Mouse (Mus musculus): ENCODE data around the gene Gm20422. TPM values are rescaled to one million over a fixed set of nuclear protein-coding genes. Genes with fewer than 3 reads are reported as not detected.

Gm20422 gene
- total RNA-seq (2014; fragmentation: Nextera tagmentation) (not detected in 2 replicates), total RNA-seq (2017) (4.1 TPM in 1 of 2 replicates, not detected in the other)

DNA sequence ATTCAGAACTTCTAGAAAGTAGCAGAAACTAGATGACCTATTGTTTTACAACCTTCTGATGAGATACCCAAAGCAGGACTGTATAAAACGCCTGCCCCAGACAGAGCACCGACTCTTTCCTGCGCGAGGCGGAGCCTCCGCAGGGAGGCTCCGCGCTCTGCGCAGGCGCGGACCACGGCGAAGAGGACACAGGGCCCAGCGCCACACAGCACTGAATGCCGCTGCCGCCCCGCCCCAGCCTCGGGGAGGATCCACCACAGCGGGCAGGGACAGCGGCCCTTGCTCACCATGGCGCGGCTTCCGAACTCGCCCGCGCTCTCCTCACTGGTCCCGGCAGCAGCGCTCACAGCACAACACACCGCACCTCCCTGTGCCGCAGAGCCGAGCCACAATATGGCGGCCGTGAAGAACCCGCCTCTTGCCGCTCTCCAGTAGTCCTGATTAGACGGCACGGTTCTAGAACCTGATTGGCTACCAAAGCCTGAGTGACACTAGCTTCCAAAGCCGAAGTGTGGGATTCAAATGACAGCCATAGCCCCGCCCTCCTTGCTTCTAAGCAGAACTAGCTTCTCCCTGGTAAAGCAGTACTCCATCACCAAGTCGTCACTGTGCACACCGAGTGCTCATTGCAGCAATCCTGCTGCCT, at the start of gene Gm20422:
TSS of gene Gm20422 (minus strand) at position 384 of the 646 bp plus-strand sequence.
- ATAC-seq (replicated peaks; ENCODE audit: poor library complexity, severe bottlenecking): peak; percentile 98

DNA sequence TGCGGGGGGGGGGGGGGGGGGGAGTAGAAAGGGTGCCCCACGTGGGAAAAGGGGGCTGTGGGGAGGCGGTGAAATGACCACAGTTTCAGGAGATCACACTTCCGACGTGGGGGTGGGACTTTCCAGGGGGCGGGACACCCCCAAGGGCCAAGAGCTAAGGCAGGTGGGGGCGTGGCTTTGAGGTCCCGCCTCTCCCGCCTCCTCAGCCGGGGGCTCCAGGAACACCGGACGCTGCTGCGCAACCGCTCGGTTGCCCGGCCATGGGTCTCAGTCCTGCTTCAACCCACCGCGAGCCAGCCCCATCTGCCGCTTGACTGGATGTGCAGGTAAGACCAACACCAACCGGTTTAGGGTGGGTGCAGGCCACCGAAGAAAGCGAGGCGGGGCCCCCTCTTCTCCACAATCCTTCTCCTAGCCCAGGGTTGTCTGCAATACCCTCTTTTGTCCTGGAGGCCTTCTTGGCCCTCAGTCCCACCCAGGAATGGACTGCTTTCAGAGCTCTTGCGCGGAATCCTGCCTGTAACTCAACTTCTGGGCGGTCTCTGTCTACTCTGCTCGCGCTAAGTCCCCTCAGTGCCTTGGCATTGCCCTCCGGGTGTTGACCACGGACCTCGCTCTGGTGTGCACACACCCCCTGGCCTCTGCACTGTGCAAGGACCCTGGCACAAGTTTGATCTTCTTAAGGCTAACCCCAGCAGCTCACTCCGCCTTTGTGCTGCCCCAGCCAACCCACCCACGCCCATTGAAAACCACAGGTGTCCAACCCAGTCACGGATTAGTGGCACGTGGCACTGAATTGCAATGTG, 47.9 kb upstream of the Gm20422 start, which contains the start of gene Lpar2:
TSS of gene Lpar2 (plus strand) at position 44 of the 806 bp plus-strand sequence.
- ATAC-seq (replicated peaks; ENCODE audit: poor library complexity, severe bottlenecking): peak; percentile 84

DNA sequence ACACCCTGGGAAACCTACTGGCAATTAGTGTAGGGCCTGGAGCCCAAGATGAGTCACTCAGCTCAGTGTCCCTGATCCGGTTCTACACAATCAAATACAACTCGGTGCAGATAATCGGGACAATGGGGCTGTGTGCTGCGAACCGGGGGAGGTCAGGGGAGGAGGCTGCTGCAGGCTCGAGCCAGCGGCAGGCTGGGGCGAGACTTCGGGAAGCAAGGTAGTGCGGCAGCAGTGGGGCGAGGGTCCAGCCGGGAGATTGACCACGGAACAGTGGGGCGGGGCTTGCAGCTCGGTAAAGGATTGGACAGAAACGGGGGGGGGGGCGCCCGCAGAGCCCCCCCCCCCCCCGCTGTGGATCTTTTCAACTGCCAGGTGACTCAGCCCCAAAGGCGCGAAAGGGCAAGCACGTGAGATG, 47.3 kb upstream of the Gm20422 start:
- peak; percentile 28 for ATAC-seq (replicated peaks; ENCODE audit: poor library complexity, severe bottlenecking)

DNA sequence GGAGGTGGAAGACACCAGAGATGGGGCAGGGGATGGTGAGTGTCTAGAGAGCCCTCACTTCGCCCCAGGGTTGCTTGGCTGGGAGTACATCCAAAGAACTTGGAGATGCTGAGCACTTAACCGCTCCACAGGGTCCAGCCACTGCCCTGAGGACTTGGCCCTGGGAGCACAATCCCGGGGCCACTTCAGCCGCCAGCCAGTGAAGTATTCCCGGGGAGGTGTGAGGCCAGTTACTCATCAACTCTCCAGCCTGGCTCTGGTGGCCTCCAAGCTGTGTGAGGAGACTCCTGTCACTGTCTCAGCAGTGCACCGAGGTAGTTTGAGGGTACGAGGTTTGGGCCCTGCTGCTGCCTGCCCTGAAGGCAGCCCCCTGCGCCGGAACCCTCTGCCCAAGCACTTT, 45.8 kb upstream of the Gm20422 start:
- ATAC-seq (replicated peaks; ENCODE audit: poor library complexity, severe bottlenecking): no peak

DNA sequence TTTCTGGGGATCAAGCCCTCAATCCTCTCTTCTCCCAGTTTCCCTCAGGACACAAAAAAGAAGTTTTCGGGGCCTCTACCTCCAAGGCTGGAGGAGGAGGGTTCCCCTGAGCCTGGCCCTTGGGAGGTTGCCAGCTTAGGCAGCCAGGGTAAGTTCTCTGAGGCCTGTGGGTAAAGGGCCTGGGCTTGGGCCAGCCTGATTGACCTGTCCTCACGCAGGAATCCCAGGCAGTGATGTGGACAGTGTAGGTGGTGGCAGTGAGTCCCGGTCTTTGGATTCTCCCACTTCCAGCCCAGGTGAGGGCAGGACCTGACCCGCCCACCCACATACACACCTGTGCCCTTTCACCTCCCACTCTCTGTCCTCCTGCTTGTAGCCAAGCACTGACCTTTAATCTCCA, 40.7 kb upstream of the Gm20422 start:
- ATAC-seq (replicated peaks; ENCODE audit: poor library complexity, severe bottlenecking): no peak

DNA sequence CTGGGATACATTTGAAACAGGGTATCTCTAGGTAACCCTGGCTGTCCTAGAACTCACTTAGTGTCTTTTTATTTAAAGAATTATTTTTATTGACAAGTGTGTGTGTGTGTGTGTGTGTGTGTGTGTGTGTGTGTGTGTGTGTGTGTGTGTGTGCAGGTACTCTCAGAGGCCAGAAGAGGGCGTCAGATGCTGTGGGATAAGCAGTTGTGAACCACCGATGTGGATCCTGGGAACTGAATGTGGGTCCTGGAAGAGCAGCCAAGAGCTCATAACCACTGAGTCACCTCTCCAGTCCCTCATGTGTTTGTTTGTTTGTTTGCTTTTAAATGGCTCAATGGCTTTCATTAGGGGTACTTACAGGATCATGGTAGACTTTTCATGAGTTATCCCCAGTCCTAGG, 40.2 kb upstream of the Gm20422 start:
- no peak for ATAC-seq (replicated peaks; ENCODE audit: poor library complexity, severe bottlenecking)

DNA sequence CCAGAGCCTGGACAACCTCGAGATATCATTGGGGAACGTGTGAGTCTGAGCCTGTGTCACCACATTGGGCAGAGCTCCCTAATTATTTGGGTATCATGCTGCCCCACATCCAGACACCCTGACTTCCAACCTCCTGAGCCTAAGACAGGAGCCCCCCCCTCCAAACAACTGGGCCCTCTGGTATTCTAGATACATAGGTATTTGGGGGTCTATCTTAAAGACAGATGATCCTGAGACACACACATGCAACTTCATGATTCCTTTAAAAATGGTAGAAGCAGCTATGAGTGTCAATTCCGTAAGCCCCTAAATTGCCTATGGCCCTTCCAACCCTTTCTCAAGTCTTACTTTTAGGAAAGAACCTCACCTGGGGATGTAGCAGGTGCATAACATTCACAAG, 35.1 kb upstream of the Gm20422 start:
- ATAC-seq (replicated peaks; ENCODE audit: poor library complexity, severe bottlenecking): no peak

DNA sequence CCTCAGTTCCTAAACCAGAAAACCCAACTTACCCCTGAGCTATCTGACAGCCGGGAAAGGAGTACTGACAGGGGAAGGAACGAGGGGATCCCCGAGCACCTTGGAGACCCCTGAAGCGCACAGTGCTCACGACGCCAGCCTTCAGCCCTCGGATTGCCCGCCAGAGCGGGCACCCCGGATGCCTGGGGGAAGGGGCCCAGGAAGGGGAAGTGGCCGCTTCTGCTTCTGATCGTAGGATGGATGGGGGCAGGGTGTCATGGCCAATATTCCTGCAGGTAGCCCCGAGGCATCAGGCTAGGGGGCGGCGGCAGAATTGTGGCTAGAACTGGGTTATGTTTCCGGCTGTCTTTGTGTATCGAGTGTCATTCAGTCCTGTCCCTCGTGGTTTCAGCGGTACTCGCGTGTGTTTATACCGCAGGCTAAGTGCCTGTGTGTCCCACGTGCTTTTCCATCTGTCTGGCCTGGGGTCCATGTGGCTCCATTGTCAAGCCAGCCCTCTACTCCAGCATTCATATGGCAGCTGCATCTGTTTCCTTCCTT, 34.2 kb upstream of the Gm20422 start:
- ATAC-seq (replicated peaks; ENCODE audit: poor library complexity, severe bottlenecking): peak; percentile 66

DNA sequence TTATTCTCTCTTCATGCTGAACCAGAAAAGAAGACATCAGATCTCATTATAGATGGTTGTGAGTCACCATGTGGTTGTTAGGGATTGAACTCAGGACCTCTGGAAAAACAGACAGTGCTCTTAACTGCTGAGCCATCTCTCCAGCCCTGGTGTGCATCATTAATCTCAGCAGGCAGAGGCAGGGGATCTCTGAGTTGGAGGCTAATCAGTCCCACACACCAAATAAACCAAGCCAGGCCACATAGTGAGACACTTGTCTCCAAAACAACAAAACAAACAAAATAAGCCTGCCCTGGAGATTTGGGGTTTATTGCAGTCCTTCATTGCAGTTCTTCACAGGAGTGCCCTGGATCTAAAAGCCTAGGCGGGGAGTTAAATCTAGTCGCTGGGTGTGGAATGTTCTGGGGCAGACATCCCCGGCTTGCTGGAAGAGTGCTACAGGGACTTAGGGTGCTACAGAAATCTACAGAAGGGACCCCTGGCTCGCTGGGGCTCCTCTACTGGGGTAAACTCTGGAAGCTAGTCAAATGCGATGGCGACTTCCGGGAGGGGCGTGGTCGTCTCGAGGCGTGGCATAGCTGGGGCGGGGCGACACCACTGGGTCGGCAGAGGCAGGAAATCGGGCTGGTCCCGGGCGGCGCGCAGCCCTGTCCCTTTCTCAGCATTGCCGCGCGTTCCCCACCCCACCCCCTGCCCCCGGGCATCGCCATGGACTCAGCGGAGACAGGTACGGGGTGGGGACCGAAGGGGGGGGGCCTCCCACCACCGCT, 33.6 kb upstream of the Gm20422 start, which contains the start of gene Gmip:
TSS of gene Gmip (plus strand) at position 586 of the 770 bp plus-strand sequence.
- ATAC-seq (replicated peaks; ENCODE audit: poor library complexity, severe bottlenecking): peak; percentile 91

DNA sequence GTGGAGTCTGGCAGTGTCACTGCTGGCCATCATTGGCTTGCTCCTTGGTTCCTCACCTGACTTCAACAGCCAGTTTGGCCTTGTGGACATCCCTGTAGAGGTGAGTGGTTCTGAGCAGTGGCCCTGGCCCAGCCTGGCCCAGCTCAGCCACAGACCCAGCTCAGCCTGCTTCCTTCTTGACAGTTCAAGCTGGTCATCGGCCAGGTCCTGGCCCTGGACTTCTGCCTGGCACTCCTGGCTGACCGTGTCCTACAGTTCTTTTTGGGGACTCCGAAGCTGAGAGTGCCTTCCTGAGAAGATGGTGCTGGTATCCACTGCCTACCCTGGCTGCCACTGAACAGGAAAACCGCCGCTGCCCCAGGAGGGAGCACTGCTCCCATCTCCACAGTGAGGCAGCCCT, 32.5 kb upstream of the Gm20422 start:
- no peak for ATAC-seq (replicated peaks; ENCODE audit: poor library complexity, severe bottlenecking)

DNA sequence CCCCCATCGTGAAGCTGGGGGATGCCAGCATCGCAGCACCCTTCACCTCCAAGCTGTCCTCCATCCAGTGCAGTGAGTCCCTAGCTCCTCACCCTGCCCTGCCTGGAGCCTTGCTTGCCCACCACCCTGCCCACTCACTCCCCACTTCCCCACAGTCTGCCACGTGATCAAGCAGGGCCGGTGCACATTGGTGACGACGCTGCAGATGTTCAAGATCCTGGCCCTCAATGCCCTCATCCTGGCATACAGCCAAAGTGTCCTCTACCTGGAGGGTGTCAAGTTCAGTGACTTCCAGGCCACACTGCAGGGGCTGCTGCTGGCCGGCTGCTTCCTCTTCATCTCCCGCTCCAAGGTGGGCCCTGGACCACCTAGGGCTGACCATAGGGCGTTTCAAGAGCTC, 30.8 kb upstream of the Gm20422 start:
- no peak for ATAC-seq (replicated peaks; ENCODE audit: poor library complexity, severe bottlenecking)

DNA sequence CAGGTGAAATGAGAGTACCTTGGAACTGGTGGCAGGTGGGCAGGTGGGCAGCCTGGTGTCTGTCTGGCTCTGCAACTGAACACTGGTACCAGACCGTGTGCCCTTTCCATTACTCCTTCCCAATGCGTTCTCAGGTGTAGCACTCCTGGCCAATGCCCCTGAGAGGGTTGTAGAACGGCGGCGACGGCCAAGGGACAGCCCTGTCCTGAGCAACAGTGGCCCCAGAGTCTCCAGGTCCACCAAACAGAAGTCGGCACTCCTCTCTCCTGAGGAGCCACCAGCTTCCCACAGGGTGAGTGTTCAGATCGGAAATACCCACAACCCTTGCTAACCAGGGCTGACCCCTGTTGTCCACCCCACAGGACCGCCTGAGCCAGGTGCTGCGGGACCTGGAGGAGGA, 30.4 kb upstream of the Gm20422 start:
- no peak for ATAC-seq (replicated peaks; ENCODE audit: poor library complexity, severe bottlenecking)

DNA sequence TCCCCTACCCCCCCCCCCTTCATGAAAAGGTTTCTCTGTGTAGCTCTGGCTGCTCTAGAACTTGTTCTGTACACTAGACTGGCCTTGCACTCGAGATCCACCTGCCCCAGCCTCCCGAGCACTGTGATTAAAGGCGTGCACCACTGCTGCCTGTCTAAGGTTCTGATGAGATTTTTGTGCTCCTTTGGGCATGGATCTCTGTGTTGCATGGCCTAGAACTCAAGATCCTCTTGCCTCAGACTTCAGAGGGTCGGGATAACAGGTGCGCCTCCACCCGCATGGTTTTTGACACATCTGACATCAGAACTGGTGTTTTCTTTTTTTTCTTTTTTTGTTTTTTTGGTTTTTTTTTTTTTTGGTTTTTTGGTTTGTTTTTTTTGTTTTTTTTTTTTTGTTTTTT, 29.9 kb upstream of the Gm20422 start:
- ATAC-seq (replicated peaks; ENCODE audit: poor library complexity, severe bottlenecking): no peak

DNA sequence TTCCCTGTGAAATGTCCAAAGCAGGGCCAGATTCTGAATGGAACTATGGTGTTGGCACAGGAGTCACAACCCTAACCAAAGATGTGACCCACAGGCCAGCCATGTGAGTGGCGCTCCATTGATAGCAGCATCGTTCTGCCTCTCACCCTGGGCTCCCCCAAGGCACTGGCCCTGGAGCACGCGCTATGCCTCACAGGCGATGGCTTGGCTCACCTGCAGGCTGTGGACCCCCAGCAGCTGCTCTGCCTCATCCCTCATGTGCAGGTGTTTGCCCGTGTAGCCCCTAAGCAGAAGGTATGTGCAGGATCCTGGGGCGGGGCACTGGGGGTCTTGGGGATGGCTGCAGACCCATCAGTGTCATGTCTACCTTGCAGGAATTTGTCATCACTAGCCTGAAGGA, 28.7 kb upstream of the Gm20422 start:
- ATAC-seq (replicated peaks; ENCODE audit: poor library complexity, severe bottlenecking): no peak

DNA sequence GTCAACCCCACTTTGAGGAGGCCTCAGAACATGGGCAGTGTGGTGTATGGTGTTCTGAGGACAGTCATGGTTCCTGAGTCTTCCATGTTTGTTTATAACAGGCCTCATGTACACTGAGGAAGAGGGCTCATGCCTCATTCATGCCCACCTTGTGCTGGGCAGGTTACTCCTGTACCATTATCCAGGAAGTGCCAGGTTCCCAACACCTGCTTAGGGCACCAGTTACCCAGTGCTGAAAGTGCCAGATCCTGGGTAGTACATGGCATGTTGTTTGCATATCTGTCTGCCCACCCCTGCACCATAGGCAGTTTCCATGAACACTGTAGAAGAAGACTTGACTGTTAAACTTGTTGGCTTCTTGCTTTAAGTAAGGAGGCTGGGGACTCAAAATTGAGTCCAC, 27.5 kb upstream of the Gm20422 start:
- no peak for ATAC-seq (replicated peaks; ENCODE audit: poor library complexity, severe bottlenecking)

DNA sequence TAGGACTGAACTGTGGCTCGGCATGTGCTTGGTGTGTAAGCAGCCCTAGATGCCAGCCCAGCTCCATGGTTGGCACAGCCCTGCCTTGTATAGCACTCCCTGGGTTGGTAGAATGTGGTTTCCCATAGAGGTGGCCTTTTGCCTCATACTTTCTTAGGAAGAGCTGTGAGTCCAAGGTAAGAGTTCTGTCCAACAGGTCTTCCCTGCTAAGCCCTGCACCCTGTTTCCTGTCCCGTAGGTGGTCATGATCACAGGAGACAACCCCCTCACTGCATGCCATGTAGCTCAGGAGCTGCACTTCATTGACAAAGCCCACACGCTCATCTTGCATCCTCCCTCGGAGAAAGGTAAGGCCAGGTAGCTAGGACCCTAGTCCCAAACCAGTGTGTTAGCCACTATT, 27.1 kb upstream of the Gm20422 start:
- ATAC-seq (replicated peaks; ENCODE audit: poor library complexity, severe bottlenecking): no peak

DNA sequence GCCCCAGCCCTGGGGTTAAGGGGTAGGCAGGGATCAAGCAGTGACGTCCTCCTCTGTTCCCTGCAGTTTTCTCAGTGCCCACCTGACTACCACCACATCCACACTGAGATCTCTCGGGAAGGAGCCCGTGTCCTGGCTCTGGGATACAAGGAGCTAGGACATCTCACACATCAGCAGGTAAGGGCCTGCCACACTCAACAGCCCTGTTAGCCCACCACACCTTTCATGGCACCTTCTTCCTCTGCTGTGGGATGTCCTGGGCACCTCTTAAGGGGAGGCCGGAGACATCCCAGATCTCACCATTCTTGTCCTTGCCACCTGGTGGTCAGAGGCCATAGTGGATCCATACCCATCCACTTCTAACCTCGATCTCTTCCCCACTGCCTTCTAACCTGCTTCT, 25.3 kb upstream of the Gm20422 start:
- ATAC-seq (replicated peaks; ENCODE audit: poor library complexity, severe bottlenecking): no peak

DNA sequence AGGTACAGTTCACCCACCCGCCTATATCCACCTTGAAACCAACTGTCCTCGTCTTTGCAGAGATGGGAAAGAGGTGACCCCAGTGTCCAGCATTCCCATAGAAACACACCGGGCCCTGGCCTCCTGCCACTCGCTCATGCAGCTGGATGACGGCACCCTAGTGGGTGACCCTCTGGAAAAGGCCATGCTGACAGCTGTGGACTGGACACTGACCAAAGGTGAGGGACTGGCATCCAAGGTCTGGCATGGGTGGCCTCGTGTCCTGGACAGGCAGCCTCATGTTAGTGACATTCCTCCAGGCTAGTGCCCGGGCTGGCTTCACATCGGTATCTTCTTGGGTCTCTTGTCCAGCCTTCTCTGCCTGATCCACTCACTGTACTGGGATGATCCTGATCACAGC, 24.6 kb upstream of the Gm20422 start:
- ATAC-seq (replicated peaks; ENCODE audit: poor library complexity, severe bottlenecking): no peak

DNA sequence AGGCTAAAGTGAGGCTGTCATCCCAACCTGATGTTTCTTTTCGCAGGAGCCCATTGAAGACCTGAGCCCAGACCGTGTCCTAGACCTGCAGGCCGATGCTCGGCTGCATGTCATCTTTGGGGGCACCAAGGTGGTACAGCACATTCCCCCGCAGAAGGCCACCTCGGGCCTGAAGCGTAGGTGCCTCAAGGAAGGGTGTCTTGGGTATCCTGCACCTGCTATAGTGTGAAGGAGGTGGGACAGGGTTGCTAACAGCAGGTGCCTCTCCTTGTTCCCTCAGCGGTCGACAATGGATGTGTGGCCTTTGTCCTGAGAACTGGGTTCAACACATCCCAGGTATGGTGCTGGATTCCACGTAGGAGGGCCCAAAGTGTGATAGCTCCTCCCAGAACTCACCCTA, 23.0 kb upstream of the Gm20422 start:
- ATAC-seq (replicated peaks; ENCODE audit: poor library complexity, severe bottlenecking): no peak

DNA sequence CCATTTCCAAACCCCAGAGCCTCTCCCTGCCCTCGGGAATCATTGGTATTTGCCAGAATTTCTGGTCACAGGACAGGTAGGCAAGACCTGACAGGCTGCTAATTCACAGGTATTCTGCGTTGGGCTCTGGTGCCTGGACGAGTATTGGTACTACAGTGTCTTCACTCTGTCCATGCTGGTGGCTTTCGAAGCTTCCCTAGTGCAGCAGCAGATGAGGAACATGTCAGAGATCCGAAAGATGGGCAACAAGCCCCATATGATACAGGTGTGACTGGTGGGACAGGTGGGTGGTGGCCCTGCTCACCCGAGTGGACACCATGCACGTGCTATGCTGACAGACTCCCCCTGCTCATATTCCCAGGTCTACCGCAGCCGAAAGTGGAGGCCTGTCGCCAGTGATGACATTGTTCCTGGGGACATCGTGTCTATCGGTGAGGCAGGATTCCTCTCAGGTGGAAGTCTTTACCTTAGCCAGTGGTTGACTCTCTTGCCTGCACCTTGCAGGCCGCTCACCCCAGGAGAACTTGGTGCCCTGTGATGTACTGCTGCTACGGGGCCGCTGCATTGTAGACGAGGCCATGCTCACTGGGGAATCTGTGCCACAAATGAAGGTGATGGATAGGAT, 22.1 kb upstream of the Gm20422 start:
- no peak for ATAC-seq (replicated peaks; ENCODE audit: poor library complexity, severe bottlenecking)
